Mouse (Mus musculus) lung, postnatal 4 days (tissue): ENCODE measurements at regions not wholly inside any gene's neighbourhood (a gene's known extent, or its start where the extent isn't known, plus 50 kb on each side); places are given as distances from the start of the nearest gene placed in this dataset.
A peak's percentile ranks its signal among the peaks of the same experiment; 100 is the strongest.

Experiments
- DNase-seq, 2 experiments: peaks; one replicate each; pipeline ENCODE4 v3.0.0; 2021

GRCm38 (mm10) chr5:47608318-47608717 is 374.6 kb upstream of the Slit2 start:
- peak in 1 of 2 experiments; percentile 6 for DNase-seq
